Mouse (Mus musculus): ENCODE measurements around the gene Rflna.

- TF ChIP-seq CTCF (IDR thresholded peaks at IDR 0.05; ENCODE audit: low read depth, low read length) (no peak), POLR2A (IDR thresholded peaks at IDR 0.05; ENCODE audit: borderline replicate concordance, low read depth, low read length) (no peak)
Observed at GRCm38 (mm10) chr5:125005871-125006652, 3.0 kb downstream of the Rflna start.
